Mouse (Mus musculus) Patski (cell line): ENCODE results near the gene Hlx. TPM values are rescaled to one million over a fixed set of nuclear protein-coding genes. Genes with fewer than 3 reads are reported as not detected.

Experiments
- ATAC-seq: fragments of 100-300 bp; one replicate; pipeline ENCODE4 v1.8.0; 2021
- CTCF ChIA-PET: fragments of 350-600 bp; sonication (Branson Sonifier 250); formaldehyde crosslinking; loops from one replicate; lab custom pipeline; 2022; ENCODE audit warnings: inconsistent platforms; lab: Charles Lee
- POLR2A ChIA-PET: fragments of 350-600 bp; sonication (Branson Sonifier 250); formaldehyde crosslinking; loops from one replicate; lab custom pipeline; 2022; ENCODE audit warnings: antibody characterized with exemption, inconsistent platforms; lab: Charles Lee
- DNase-seq: peaks from one replicate; pipeline ENCODE4 v3.0.0-alpha.2; 2011; ENCODE audit warnings: low read depth, low spot score
- H3K27me3 ChIP-seq: fragments of 371-371 bp; one replicate; pipeline ENCODE4 v1.5.1; 2021
- CTCF ChIP-seq: fragments of 100-300 bp; IDR thresholded peaks from one replicate; pipeline ENCODE4 v1.5.1; 2021
- in situ Hi-C: fragments of 300-500 bp; cut with MboI; formaldehyde crosslinking; loops from 3 replicates; pipeline ENCODE4 v1.11.1; 2018; ENCODE audit warnings: low pct_unique_long_range_greater_than_20kb, mixed read lengths
- polyA plus RNA-seq: library from polyadenylated mRNA; unstranded; gene quantifications from one replicate; pipeline ENCODE4 v1.2.3, GENCODE M21; 2021

The Hlx gene
- 1.3 TPM for polyA plus RNA-seq

DNA sequence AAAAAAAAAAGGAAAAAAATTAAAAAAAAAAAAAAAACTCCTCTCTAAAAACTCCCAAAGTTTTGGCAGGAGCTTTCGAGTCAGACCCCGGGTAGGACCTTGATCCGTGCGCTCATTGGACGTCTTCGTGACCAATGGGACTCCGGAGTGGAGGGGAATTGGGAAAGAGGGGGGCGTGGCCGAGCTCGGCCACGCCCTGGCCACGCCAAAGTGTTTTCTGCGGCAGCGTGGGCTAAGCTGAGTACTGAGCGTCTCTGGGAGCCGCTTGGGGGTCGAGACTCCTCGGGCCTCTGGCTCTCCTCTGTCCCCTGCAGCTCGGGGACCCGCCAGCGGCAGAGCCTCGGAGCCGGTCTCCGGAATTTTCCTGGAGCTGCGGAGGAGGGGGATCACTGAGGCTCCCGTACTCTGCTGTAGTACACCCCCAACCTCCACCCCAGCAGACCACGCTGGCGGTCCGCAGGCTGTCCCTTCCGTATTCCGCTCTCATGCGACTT lies at the start of gene Hlx:
Gene Hlx (minus strand): TSS at position 64 of the 494 bp plus-strand sequence.
- CTCF ChIA-PET = no interaction called here
- no peak for TF ChIP-seq CTCF
- in situ Hi-C loops = no loop called here
- DNase-seq = no peak
- POLR2A ChIA-PET = interaction anchor here (0.6 to 0.8 kb wide), 4 partner anchors 241 to 858 kb away, joined by 3 to 4 read pairs (median 4); no protein-coding TSS in a partner anchor
- ATAC-seq = no peak
- H3K27me3 ChIP-seq = no peaks in the 10 kb centered on the region

DNA sequence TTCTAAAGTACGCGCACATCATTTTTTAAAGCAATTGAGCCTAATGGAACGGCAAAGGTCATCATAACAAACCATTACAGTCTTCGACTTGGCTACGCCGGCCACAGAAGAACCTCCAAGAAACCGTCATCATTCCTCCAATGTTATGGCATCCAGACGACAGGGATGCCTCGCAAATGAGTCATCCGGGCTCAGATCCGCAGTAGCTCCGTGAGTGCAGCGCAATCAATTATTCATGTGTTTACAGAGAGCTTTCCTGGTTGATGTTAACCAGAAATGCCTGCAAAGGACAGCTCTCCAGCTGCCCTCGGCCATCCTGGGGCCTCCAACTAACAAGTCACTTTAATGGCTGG lies 49.7 kb upstream of the Hlx start:
- peak; percentile 46 for DNase-seq
- peak; percentile 84 for ATAC-seq
- POLR2A ChIA-PET = interaction anchor here (0.6 kb wide), 1 partner anchor 1381 kb away, joined by 4 read pairs; no protein-coding TSS in a partner anchor

DNA sequence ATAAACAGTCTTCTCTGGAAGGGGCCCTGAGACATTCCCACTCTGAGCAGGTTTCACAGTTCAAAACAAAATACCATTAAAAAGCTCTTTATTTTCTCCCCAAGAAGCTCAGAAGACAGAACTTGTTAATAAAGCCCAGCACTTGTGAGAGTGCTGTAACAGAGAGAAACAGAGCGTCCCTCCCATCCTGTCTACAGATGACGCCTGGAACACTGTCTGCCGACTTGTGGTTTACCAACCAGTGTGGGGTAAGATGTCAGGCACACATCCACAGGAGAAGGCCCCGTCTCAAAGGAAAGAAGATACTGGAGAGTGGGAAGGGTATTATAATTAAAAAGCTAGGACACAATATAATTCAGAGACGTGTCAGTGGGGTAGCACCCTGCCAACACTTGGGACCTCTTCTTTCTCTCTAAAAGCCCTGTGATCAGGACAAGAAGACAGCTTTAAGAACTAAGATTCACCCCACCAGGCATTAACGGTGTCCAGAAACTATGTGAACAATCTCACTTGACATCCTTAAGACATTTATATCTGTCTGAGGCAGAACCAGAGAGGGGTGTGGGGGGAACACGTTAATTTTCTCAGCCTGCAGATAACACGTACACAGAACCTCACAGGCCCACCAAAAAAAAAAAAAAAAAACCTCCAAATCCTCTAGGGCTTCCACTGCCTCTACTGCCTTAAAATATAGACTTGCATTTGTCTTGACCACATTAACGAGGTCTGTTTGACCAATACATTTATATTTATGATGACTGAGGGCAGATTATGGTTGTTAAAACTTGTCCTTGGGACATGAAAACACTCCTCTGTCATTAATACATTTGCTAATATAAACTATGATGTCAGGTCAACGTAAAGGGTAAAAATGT lies 49.1 kb upstream of the Hlx start:
- TF ChIP-seq CTCF = no peak
- no peak for ATAC-seq
- no peak for DNase-seq
- ChIA-PET POLR2A (no interaction called here), CTCF (interaction anchor here (0.8 to 1.5 kb wide), 5 partner anchors 9 to 43 kb away, joined by 3 read pairs; no protein-coding TSS in a partner anchor)
- no peaks in the 10 kb centered on the region for H3K27me3 ChIP-seq
- in situ Hi-C loops = no loop called here

More for the DNA sequence above, 49.7 kb upstream of the Hlx start:
- no peak for TF ChIP-seq CTCF
- no peaks in the 10 kb centered on the region for H3K27me3 ChIP-seq
- CTCF ChIA-PET = interaction anchor here (1.2 to 1.5 kb wide), 2 partner anchors 9 to 10 kb away, joined by 3 read pairs; no protein-coding TSS in a partner anchor
- in situ Hi-C loops = no loop called here

DNA sequence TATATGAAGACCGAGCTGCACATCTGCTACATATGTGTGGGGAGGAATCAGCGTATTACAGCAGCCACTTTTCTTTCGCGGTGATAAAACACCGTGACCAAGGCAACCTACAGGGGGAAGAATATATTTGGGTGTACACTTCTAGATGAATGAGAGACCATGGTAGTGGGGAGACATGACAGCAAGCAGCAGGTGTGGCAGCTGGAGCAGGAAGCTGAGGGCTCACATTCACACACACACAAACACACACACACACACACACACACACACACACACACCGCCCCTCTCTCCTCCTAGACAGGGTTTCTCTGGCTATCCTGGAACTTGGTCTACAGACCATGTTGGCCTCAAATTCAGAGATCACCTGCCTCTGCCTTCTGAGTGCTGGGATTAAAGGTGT lies 45.7 kb upstream of the Hlx start:
- in situ Hi-C loops = no loop called here
- DNase-seq = no peak
- CTCF ChIA-PET = no interaction called here
- TF ChIP-seq CTCF = no peak
- no peak for ATAC-seq
- POLR2A ChIA-PET = no interaction called here
- H3K27me3 ChIP-seq = no peaks in the 10 kb centered on the region

DNA sequence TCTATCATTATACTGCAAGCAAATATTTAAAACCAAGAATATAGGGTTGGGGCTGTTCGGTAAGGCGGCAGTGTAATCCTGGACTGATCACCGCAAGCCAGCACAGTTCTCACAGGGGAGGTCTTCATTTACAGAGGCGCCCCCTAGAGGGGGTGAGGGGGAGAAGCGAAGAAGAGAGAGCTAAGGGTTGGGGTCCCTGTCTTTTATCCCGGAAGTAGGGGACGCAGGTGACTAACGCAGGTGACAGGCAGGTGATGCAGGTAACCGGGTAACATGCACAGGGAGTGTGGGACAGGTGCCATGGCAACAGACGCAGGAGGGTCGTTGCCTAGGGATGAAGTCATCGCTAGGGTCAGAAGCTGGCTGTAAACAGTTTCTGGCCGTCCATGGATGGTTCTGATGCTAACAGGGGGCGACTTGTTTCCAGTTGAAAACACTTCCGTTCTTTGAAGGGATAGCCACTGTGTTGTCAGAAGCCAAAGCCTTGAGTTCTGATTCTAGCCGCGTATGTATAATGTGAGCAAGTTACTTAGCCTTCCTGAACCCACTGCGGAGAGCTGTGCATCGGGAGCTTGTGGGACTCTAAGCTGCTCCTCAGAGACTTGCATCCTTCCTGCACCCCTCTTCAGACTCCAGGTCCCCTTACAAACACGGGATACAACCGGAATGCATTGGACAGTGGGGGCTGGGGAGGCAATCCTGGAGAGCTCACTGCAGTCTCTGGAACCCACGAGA lies 44.8 kb upstream of the Hlx start:
- no peak for DNase-seq
- POLR2A ChIA-PET = no interaction called here
- no peaks in the 10 kb centered on the region for H3K27me3 ChIP-seq
- in situ Hi-C loops = no loop called here
- CTCF ChIA-PET = interaction anchor here (0.9 kb wide), 1 partner anchor 14 kb away, joined by 3 read pairs; no protein-coding TSS in a partner anchor
- no peak for TF ChIP-seq CTCF
- no peak for ATAC-seq

DNA sequence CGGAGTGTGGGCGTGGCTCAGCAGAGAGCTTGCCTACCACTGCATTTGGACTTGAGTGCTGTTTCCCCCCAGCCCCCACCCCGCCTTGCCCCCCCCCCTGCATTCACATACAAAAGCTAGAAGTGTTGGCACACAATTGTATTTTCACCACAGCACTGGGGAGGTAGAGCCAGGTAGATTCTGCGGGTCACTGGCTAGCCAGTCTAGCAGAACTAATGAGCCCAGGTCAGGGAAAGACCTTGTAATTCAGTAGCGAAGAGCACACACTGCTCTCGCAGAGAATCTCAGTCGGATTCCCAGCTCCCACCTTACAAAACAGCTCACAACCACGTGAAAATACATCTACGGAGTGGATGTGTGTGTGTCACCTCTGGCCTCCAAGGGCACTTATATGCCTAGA lies 42.9 kb upstream of the Hlx start:
- ATAC-seq (no peak), DNase-seq (no peak)
- POLR2A ChIA-PET = no interaction called here
- H3K27me3 ChIP-seq = no peaks in the 10 kb centered on the region
- in situ Hi-C loops = no loop called here
- CTCF ChIA-PET = no interaction called here
- no peak for TF ChIP-seq CTCF

DNA sequence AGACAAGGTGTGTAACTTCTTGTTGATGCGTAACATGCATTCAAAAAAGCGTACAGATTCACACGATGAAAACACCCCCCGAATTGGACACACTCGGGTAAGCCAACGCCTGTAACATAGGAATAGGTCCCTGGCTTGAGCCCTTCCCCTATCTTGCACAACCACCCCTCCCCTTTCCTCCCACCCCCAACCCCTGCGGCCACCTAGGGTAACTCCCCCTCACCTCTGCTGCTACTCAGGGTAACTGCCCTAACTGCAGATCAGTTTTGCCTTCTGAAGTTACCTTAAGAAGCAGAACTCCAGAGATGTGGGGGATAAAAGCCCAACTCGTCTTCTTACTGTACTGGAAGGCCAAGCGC lies 39.5 kb upstream of the Hlx start:
- no peak for ATAC-seq
- no peak for TF ChIP-seq CTCF
- no peaks in the 10 kb centered on the region for H3K27me3 ChIP-seq
- ChIA-PET CTCF (interaction anchor here (1.0 kb wide), 1 partner anchor 9 kb away, joined by 3 read pairs; no protein-coding TSS in a partner anchor), POLR2A (no interaction called here)
- in situ Hi-C loops = no loop called here
- DNase-seq = no peak

DNA sequence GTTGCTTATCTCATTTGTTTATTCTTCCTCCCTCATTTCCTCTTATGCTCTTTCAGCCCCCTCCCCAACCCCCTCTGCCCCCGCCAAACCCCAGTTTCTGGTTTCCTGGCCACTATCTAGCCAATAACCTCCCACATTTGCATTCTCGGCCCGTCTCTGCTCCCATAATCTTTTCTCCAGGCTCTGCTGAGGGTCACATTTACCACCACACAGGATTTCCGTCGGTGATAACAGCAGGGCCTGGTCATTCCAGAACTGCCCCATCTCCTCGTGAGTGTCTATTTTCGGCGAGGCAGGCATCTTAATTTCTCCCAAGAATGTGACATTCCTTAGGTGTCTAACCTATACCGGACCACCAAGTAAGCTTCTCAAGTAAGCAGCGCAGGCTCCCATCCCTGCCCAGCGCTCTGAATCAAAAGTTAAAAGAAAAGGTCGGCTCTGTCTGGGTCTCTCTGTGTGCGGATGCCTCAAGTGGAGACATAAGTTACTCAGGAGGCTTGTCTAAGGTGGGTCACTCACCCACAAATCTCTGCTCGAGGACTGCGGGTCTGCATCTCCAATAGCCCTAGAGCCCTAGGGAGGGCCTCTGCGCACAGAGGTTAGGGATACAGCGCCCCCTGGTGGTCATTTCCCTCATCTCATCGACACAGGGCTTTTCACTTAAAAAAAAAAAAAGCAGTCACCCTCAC lies 38.9 kb upstream of the Hlx start:
- ChIA-PET CTCF (interaction anchor here (0.7 to 1.0 kb wide), 2 partner anchors 9 kb away, joined by 3 read pairs; no protein-coding TSS in a partner anchor), POLR2A (no interaction called here)
- no peaks in the 10 kb centered on the region for H3K27me3 ChIP-seq
- no peak for DNase-seq
- no peak for ATAC-seq
- in situ Hi-C loops = no loop called here
- TF ChIP-seq CTCF = peak; percentile 75

DNA sequence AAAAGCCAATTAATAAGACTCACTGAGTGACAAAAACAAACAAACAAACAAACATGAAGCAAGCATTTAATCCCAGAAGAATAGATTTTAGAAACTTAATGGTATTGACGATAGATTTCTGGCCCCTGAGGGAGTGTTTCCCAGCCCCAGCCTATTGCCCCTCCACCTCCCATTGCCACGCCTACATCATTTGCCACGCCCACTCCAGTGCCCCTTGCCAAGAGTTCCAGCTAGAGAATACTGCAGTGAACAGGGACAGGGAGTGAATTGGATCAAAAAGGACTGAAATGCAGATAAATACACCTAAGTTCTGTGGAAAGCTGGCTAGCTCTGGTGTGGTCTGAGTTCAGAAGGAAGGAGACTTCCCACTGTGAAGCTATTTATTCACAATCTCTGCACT lies 31.4 kb upstream of the Hlx start:
- H3K27me3 ChIP-seq = peaks cover 7% of the 10 kb centered on the region
- no peak for ATAC-seq
- CTCF ChIA-PET = no interaction called here
- POLR2A ChIA-PET = interaction anchor here (0.8 kb wide), 1 partner anchor 1388 kb away, joined by 4 read pairs; no protein-coding TSS in a partner anchor
- in situ Hi-C loops = no loop called here
- TF ChIP-seq CTCF = no peak
- no peak for DNase-seq

DNA sequence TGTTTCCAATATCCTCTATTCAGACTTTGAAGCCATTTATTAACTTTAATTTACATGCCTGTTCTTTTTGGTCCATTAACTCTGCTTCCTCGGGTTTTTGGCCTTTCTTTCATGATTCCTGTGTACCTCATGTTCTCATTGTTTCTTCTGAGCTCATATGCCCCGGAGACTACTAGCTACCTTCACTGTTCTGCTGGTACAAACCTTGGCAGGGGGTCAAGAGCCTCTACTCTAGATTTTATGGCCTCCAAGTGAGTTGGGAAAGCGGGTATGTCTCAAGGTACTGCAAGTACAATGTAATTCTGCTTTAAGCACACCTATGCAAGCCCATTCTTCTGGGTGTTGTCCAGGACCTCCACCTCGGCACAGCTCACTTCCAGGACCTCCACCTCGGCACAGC lies 30.5 kb upstream of the Hlx start:
- H3K27me3 ChIP-seq = peaks cover 7% of the 10 kb centered on the region
- in situ Hi-C loops = no loop called here
- ChIA-PET CTCF (interaction anchor here (1.1 to 1.3 kb wide), 2 partner anchors 8 to 25 kb away, joined by 3 read pairs; no protein-coding TSS in a partner anchor), POLR2A (interaction anchor here (0.8 kb wide), 1 partner anchor 1387 kb away, joined by 4 read pairs; no protein-coding TSS in a partner anchor)
- TF ChIP-seq CTCF = no peak
- DNase-seq (no peak), ATAC-seq (no peak)
